Comparison of ENCODE assay signal across 7 mouse cellular contexts in genomic region chr4:102656494-102657036, GRCm38 (mm10).
A peak's percentile ranks its signal among the peaks of the same experiment; 100 is the strongest.
DNase-seq lines count a peak whose midpoint lies in the region; ATAC-seq lines count a peak whose summit lies in the region.

No protein-coding gene starts in this region.

- no peak overlapping the region for H3K9ac ChIP-seq in lung, embryonic 16.5 days (ENCODE audit: low read length)

- no peaks in the 10 kb centered on the region for H3K36me3 ChIP-seq in lung, embryonic 16.5 days (ENCODE audit: control insufficient read depth, insufficient read depth, low read length)

- WGBS in lung, embryonic 16.5 days, result 4% methylated on average over 3 of the region's 3 CpGs

- no peak overlapping the region for H3K4me2 ChIP-seq in lung, embryonic 16.5 days (ENCODE audit: low read depth, low read length)

- no peak overlapping the region for H3K4me3 ChIP-seq in lung, embryonic 16.5 days (ENCODE audit: low read length)

- H3K9me3 ChIP-seq in lung, embryonic 16.5 days (ENCODE audit: control insufficient read depth, low read length), result no peaks in the 10 kb centered on the region

- no peak overlapping the region for H3K27ac ChIP-seq in lung, embryonic 16.5 days (ENCODE audit: low read length)

- peak; percentile 67; the same call in 1 of the 2 replicates for ATAC-seq in lung, embryonic 16.5 days (ENCODE audit: low read depth)

- DNase-seq in 416B (ENCODE audit: low read depth), result peak; percentile 87
- peak; percentile 37 to 43 for DNase-seq in CD8-positive naive resting alpha-beta T cell, adult 2 months (ENCODE audit: low read depth in 2 of 2, low spot score in 2 of 2)
- DNase-seq in cerebellum, adult 11-12 months, result peak; percentile 20
- peak; percentile 17 to 25 for DNase-seq in frontal cortex, postnatal 10 days (ENCODE audit: low spot score in 2 of 2)
- peak; percentile 26 to 29 for DNase-seq in kidney, adult 8-10 months
- peak; percentile 82 for DNase-seq in retina, embryonic 14.5 days (ENCODE audit: low spot score)

- H3K4me1 ChIP-seq in lung, embryonic 16.5 days (replicated peaks; ENCODE audit: control insufficient read depth, insufficient read depth, low read length), result no peaks in the 10 kb centered on the region

- no peaks in the 10 kb centered on the region for H3K27me3 ChIP-seq in lung, embryonic 16.5 days (ENCODE audit: control insufficient read depth, insufficient read depth, low read depth, low read length)

Comparison
In these comparisons a context has a peak if more than half of its experiments do, and no peak if none do; other contexts are left out.
1. DNase-seq: peak in every context shown above with its lines; median percentile 87 in 416B; 82 in retina, embryonic 14.5 days; 40 in CD8-positive naive resting alpha-beta T cell, adult 2 months; 28 in kidney, adult 8-10 months; 21 in frontal cortex, postnatal 10 days; 20 in cerebellum, adult 11-12 months.